Mouse (Mus musculus): ENCODE data around the gene Arpc1b. TPM values are rescaled to one million over a fixed set of nuclear protein-coding genes. Genes with fewer than 3 reads are reported as not detected.
A peak's percentile ranks its signal among the peaks of the same experiment; 100 is the strongest.
"Not testable (repeated sequence)": the region's sequence is repeated elsewhere in the genome, so short reads cannot be mapped to it uniquely, and the experiment has no call there.

Gene Arpc1b
- polyA plus RNA-seq, 1 experiment from 2014 or later = 378 TPM

DNA sequence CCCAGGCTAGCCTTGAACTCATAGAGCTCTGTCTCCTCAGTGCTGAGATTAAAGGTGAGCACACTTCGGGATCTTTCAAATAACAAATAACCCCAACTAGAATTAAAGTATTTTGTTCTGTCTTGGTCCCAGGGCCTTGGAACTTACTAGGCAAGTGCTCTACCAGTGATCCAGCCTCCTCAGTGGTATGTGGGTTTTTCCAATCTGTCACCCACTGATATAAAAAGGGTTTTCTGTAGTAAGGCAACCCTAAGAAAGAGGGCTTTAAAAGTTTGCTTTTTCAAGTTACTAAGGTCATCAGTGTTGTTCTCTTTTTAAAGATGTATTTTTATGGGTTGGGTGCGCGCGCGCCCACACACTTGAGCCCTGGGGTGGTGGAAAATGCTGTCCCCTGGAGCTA, 1.7 kb downstream of the Arpc1b start:
- H3K27me3 ChIP-seq = no peaks in the 10 kb centered on the region
- H3K4me2 ChIP-seq = peak overlapping the region; percentile 89
- H3K9me3 ChIP-seq = 0 out of 2 replicates have a peak, but pooled peaks cover 4% of the 10 kb centered on the region
- peaks cover 1% of the 10 kb centered on the region for H3K36me3 ChIP-seq
- whole genome bisulfite sequencing = 86% methylated on average over 5 of the region's 5 CpGs
- peak overlapping the region; percentile 88 for H3K27ac ChIP-seq
- H3K4me3 ChIP-seq = no peak overlapping the region
- no peak for ATAC-seq (ENCODE audit: borderline replicate concordance, extremely low read depth, low FRiP score, low TSS enrichment)
- peaks cover 41% of the 10 kb centered on the region for H3K4me1 ChIP-seq
- H3K9ac ChIP-seq = no peak overlapping the region

DNA sequence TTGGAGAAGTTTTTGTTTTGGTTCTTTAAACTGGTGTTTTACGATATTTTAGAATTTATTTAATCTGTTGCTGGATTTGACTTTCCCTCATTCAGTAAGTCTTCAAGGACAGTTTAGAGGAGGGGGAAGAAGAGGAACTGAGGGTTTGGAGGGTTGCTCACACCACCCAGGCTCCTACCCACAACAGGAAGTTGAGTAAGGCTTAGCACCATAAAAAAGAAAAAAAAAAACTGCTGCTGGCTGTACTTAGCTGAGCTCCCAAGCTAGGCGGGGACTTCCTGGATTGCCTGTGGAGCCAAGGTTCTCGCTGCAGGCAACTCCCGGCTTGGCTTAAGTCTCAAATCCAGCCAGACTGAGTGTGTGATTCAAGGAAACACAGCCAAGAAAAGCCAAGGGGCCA, 2.3 kb downstream of the Arpc1b start:
- Histone ChIP-seq H3K27me3 (no peaks in the 10 kb centered on the region), H3K9ac (no peak overlapping the region), H3K4me2 (peak overlapping the region; percentile 46), H3K36me3 (no peaks in the 10 kb centered on the region; the same call in 1 of the 2 replicates), H3K4me1 (peaks cover 41% of the 10 kb centered on the region), H3K4me3 (peak overlapping the region; percentile 8; the same call in 1 of the 2 replicates), H3K27ac (peak overlapping the region; percentile 88), H3K9me3 (0 out of 2 replicates have a peak, but pooled peaks cover 4% of the 10 kb centered on the region)
- peak; percentile 72 for ATAC-seq (ENCODE audit: borderline replicate concordance, extremely low read depth, low FRiP score, low TSS enrichment)
- 22% methylated on average over 4 of the region's 4 CpGs for WGBS

DNA sequence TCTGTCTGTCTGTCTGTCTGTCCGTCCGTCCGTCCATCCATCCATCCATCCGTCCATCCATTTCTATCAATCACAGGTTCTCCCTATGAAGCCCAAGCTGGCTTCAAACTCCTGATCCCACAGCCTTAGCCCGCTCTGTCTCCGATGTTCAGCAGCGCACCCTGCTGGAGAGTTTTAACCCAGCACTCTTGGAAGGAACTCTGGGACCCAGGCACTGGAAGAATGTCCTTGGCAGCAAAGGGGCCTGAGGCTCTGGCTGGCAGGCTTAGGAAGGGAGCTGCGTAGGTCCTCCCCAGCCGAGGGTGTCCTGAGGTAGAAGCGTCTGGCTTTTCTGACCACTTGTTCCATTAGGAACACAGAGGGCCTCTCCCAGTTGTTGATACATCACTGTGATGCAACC, 2.9 kb downstream of the Arpc1b start:
- Histone ChIP-seq H3K27me3 (no peaks in the 10 kb centered on the region), H3K4me2 (peak overlapping the region; percentile 46), H3K9me3 (0 out of 2 replicates have a peak, but pooled peaks cover 4% of the 10 kb centered on the region), H3K4me3 (peak overlapping the region; percentile 8; the same call in 1 of the 2 replicates), H3K4me1 (peaks cover 41% of the 10 kb centered on the region), H3K9ac (no peak overlapping the region), H3K27ac (peak overlapping the region; percentile 88), H3K36me3 (no peaks in the 10 kb centered on the region)
- 0 out of 2 replicates have a peak, but pooled peaks have one; percentile 15 for ATAC-seq (ENCODE audit: borderline replicate concordance, extremely low read depth, low FRiP score, low TSS enrichment)
- 41% methylated on average over 10 of the region's 10 CpGs for WGBS

DNA sequence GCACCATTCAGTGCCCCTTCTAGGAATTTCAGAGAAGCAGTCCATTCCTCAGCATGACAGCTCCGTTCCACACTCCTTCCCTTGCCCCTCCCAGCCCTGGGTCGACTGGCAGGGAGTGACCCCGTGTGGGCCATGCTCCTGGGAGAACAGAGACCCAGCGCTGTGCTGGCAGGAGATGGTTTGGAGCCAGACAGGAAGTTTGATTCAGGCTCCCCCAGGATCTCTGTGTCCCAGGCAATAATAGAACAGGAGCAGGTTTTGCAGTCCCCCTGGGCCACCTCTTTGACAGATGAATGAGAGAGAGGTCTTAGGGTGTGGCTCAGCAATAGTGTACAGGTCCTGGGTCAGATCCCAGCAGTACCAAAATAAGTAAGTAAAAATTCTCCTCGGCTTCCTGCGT, 4.0 kb downstream of the Arpc1b start:
- no peak overlapping the region for H3K27ac ChIP-seq
- 0 out of 2 replicates have a peak, but pooled peaks cover 4% of the 10 kb centered on the region for H3K9me3 ChIP-seq
- no peaks in the 10 kb centered on the region for H3K27me3 ChIP-seq
- no peak for ATAC-seq (ENCODE audit: borderline replicate concordance, extremely low read depth, low FRiP score, low TSS enrichment)
- 49% methylated on average over 6 of the region's 6 CpGs for WGBS
- no peak overlapping the region for H3K4me3 ChIP-seq
- no peak overlapping the region for H3K4me2 ChIP-seq
- H3K4me1 ChIP-seq = peaks cover 41% of the 10 kb centered on the region
- no peak overlapping the region for H3K9ac ChIP-seq
- peaks cover 5% of the 10 kb centered on the region for H3K36me3 ChIP-seq

DNA sequence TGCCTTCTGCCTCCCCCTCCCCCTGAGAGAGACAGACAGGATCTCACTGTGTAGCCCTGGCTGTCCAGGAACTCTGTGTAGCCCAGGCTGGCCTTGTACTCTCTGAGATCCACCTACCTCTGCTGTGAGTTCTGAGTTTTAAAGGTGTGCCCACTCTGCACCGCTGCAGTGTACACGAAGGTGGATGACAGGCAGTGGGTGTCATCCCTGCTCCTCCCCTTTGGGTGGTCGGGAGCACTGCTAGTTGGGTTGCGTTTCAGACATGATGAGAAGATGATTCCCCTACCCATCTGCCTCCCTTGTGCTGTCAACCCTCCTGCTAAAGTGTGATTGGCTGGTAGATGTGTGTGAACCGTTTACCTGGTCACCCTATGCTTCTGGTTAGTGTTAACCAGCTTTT, 4.4 kb downstream of the Arpc1b start:
- Histone ChIP-seq H3K27ac (no peak overlapping the region), H3K4me1 (peaks cover 40% of the 10 kb centered on the region), H3K4me3 (no peak overlapping the region), H3K9me3 (0 out of 2 replicates have a peak, but pooled peaks cover 4% of the 10 kb centered on the region), H3K27me3 (no peaks in the 10 kb centered on the region), H3K36me3 (peaks cover 10% of the 10 kb centered on the region), H3K4me2 (no peak overlapping the region), H3K9ac (no peak overlapping the region)
- WGBS = 86% methylated on average over 5 of the region's 5 CpGs
- ATAC-seq (ENCODE audit: borderline replicate concordance, extremely low read depth, low FRiP score, low TSS enrichment) = no peak

DNA sequence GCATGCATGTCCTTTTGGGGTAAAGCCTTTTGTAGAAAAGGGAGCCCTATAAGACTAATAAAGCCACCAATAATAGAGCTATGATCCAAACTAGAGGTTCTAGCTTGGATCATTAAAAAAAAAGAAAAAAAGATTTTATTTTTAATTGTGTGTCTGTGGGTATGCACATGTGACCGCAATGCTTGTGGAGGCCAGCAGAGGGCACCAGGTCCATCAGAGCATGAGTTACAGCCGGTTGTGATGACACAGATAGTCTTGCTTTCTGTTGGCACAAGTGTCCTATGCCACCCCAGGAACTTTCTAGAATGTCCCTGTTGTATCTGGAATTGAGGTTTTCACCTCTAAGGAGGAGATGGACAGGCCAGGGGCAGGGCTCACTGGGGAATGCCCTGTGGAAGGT, 5.4 kb downstream of the Arpc1b start:
- H3K36me3 ChIP-seq = peaks cover 19% of the 10 kb centered on the region
- no peak for ATAC-seq (ENCODE audit: borderline replicate concordance, extremely low read depth, low FRiP score, low TSS enrichment)

DNA sequence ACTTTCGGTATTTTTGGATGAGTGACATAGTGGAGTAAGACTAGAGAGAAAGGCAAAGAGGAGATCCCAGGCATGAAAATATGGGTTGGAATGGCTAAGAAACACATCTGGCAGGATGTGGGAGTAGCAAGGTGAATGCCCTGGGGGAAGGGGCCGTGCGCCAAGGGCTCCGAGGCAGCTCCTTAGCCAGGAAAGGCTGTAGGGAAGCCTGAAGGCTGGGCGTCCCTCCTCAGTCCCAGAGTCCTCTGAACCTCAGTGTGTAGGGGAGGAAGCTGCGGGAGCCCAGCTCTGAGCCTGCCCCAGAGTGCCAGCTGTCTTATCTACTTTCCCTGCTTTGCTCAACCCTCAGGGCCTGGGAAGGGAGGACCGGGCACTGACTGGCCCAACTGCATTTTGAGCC, 6.9 kb downstream of the Arpc1b start:
- H3K9ac ChIP-seq = no peak overlapping the region
- H3K4me3 ChIP-seq = no peak overlapping the region
- no peak overlapping the region for H3K27ac ChIP-seq
- H3K27me3 ChIP-seq = no peaks in the 10 kb centered on the region
- ATAC-seq (ENCODE audit: borderline replicate concordance, extremely low read depth, low FRiP score, low TSS enrichment) = no peak
- H3K4me2 ChIP-seq = no peak overlapping the region
- H3K4me1 ChIP-seq = peaks cover 22% of the 10 kb centered on the region
- H3K36me3 ChIP-seq = peaks cover 34% of the 10 kb centered on the region
- 0 out of 2 replicates have a peak, but pooled peaks cover 4% of the 10 kb centered on the region for H3K9me3 ChIP-seq
- WGBS = 64% methylated on average over 7 of the region's 7 CpGs

More for the DNA sequence above, 5.4 kb downstream of the Arpc1b start:
- no peaks in the 10 kb centered on the region for H3K27me3 ChIP-seq
- H3K4me3 ChIP-seq = no peak overlapping the region
- H3K27ac ChIP-seq = no peak overlapping the region
- H3K4me2 ChIP-seq = no peak overlapping the region
- H3K9ac ChIP-seq = no peak overlapping the region
- WGBS = 87% methylated on average over 2 of the region's 2 CpGs
- H3K9me3 ChIP-seq = 0 out of 2 replicates have a peak, but pooled peaks cover 4% of the 10 kb centered on the region
- H3K4me1 ChIP-seq = peaks cover 36% of the 10 kb centered on the region

DNA sequence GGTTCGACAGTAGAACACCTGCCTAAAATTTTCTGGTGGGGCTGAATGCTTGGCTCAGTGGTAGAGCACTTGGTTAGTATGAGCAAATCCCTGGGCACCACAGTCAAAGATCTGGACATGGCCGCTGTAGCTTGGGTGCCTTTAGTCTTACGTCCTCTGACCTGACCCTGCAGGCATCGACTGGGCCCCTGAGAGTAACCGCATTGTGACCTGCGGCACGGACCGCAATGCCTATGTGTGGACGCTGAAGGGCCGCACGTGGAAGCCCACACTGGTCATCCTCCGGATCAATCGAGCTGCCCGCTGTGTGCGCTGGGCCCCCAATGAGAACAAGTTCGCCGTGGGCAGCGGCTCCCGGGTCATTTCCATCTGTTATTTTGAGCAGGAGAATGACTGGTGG, 9.4 kb downstream of the Arpc1b start:
- no peak for ATAC-seq (ENCODE audit: borderline replicate concordance, extremely low read depth, low FRiP score, low TSS enrichment)
- no peak overlapping the region for H3K4me3 ChIP-seq
- WGBS = 94% methylated on average over 19 of the region's 19 CpGs
- H3K4me1 ChIP-seq = no peaks in the 10 kb centered on the region
- H3K36me3 ChIP-seq = peaks cover 58% of the 10 kb centered on the region
- no peaks in the 10 kb centered on the region for H3K27me3 ChIP-seq
- H3K9ac ChIP-seq = no peak overlapping the region
- no peak overlapping the region for H3K4me2 ChIP-seq
- no peak overlapping the region for H3K27ac ChIP-seq
- 0 out of 2 replicates have a peak, but pooled peaks cover 4% of the 10 kb centered on the region for H3K9me3 ChIP-seq

DNA sequence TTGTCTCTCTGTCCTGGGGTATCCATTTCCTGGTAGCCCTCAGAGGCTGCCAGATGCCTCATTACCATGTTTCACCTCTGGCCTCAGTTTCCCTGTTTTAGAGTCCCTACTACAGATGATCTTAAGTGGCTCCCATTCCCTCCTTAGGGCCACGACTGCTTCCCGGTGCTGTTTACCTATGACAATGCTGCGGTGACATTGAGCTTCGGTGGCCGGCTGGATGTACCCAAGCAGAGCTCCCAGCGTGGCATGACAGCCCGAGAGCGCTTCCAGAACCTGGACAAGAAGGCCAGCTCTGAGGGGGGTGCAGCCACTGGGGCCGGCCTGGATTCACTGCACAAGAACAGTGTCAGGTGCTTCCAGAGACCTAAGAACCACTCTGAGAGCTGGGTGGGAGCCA, 12.6 kb downstream of the Arpc1b start:
- H3K4me1 ChIP-seq = no peaks in the 10 kb centered on the region
- H3K27ac ChIP-seq = no peak overlapping the region
- no peak overlapping the region for H3K9ac ChIP-seq
- H3K4me2 ChIP-seq = no peak overlapping the region
- no peak for ATAC-seq (ENCODE audit: borderline replicate concordance, extremely low read depth, low FRiP score, low TSS enrichment)
- WGBS = 89% methylated on average over 9 of the region's 9 CpGs
- no peaks in the 10 kb centered on the region for H3K9me3 ChIP-seq
- H3K36me3 ChIP-seq = peaks cover 86% of the 10 kb centered on the region
- H3K27me3 ChIP-seq = no peaks in the 10 kb centered on the region
- H3K4me3 ChIP-seq = no peak overlapping the region

DNA sequence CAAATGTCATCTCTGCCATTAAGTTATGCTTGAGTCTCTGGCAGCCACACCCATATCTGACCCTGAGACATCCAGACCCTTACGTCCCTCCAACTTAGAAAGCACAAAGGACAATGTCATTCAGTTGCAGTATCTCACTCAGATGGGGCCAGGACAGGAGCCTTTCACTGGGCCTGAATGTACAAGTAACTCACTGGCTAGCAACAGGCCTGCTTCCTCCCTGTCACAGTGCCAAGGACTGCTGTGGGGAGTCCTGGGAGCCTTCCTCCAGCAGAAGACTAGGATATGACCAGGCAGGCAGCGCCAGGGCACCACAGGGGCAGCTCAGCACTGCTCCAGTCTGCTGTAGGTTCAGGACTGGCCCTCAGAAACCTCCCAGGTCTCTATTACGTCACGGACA, 15.1 kb downstream of the Arpc1b start:
- H3K27ac ChIP-seq = no peak overlapping the region

DNA sequence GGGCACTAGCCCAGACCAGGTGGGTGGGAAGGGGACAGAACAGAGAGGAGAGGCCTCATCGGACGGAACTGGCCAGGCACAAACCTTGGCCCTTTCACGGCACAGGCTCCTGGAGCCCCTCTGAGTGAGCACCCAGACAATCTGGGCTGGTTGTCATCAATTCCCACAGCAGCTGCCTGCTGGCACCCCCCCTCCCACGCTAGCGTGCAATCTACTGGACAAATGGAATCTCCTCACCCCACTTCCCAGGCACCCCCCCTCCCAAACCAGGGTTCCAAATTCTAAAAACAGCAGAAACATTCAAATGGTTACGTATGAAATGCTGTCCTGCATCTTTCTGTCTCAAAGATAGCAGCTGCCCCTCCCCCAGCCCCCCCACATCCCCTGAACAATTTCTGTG, 15.8 kb downstream of the Arpc1b start:
- WGBS = 87% methylated on average over 6 of the region's 6 CpGs
- not testable (repeated sequence) for ATAC-seq (ENCODE audit: borderline replicate concordance, extremely low read depth, low FRiP score, low TSS enrichment); H3K4me3 ChIP-seq

More for the DNA sequence above, 15.1 kb downstream of the Arpc1b start:
- 92% methylated on average over 4 of the region's 4 CpGs for WGBS
- Histone ChIP-seq H3K9me3 (no peaks in the 10 kb centered on the region), H3K4me1 (no peaks in the 10 kb centered on the region), H3K4me3 (no peak overlapping the region), H3K27me3 (no peaks in the 10 kb centered on the region), H3K36me3 (peaks cover 96% of the 10 kb centered on the region), H3K4me2 (no peak overlapping the region), H3K9ac (no peak overlapping the region)
- ATAC-seq (ENCODE audit: borderline replicate concordance, extremely low read depth, low FRiP score, low TSS enrichment) = no peak

DNA sequence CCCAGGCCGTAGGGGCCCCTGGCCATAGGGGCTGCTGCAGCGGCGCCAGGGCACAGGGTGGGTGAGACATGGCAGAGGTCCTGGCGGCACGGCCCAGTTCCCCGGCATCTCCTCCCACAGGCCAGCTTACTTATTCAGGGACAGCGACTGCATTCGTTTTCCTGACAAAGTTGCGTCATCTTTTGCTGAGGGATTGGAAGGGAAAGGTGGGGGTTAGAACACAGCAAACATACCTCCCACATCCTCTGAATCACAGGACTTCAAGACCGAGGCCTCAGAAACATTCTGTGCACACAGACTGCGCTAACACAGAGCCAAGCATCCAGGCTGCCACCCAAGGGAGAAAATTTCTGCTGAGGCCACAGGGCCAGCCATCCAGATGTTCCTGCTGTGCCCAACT, 16.2 kb downstream of the Arpc1b start:
- no peak overlapping the region for H3K4me3 ChIP-seq
- H3K9me3 ChIP-seq = no peaks in the 10 kb centered on the region
- ATAC-seq (ENCODE audit: borderline replicate concordance, extremely low read depth, low FRiP score, low TSS enrichment) = no peak
- no peak overlapping the region for H3K4me2 ChIP-seq
- WGBS = 78% methylated on average over 11 of the region's 11 CpGs
- H3K9ac ChIP-seq = no peak overlapping the region
- peaks cover 96% of the 10 kb centered on the region for H3K36me3 ChIP-seq
- no peak overlapping the region for H3K27ac ChIP-seq
- no peaks in the 10 kb centered on the region for H3K27me3 ChIP-seq
- no peaks in the 10 kb centered on the region for H3K4me1 ChIP-seq

More for the DNA sequence above, 15.8 kb downstream of the Arpc1b start:
- not testable (repeated sequence) for H3K9me3 ChIP-seq, H3K27me3 ChIP-seq, H3K27ac ChIP-seq, H3K4me1 ChIP-seq, H3K4me2 ChIP-seq, H3K9ac ChIP-seq
- peaks cover 96% of the 10 kb centered on the region for H3K36me3 ChIP-seq

DNA sequence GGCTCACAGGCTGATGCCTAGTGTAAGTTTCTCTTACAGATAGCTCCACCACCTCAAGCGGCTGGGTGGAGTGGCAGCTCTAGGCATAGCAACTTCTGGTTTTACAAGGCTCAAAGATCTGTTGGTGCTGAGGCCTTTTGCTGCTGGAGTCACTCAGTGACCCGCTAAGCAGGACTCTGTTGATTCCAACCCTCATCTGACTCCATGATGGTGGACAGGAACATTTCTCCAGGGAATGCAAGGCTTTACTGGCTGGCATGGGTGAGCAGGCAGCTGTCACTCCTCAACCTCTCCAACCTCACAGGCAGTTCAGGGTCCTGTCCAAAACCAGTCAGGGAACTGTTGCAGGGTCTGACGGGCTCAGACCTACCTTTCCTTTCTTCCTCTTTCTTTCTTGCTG, 17.0 kb downstream of the Arpc1b start:
- Histone ChIP-seq H3K27ac (no peak overlapping the region), H3K4me2 (no peak overlapping the region), H3K9ac (no peak overlapping the region), H3K4me3 (no peak overlapping the region), H3K27me3 (no peaks in the 10 kb centered on the region), H3K9me3 (no peaks in the 10 kb centered on the region), H3K4me1 (no peaks in the 10 kb centered on the region), H3K36me3 (peaks cover 93% of the 10 kb centered on the region)
- WGBS = 89% methylated on average over 3 of the region's 3 CpGs
- ATAC-seq (ENCODE audit: borderline replicate concordance, extremely low read depth, low FRiP score, low TSS enrichment) = no peak

Data from lung, embryonic 15.5 days (tissue).